Mouse (Mus musculus): Measurements from ENCODE around the gene Usp50. TPM values are rescaled to one million over a fixed set of nuclear protein-coding genes. Genes with fewer than 3 reads are reported as not detected.

Usp50 gene
- polyA plus RNA-seq, 1 experiment from 2014 or later = 3.8 TPM

DNA sequence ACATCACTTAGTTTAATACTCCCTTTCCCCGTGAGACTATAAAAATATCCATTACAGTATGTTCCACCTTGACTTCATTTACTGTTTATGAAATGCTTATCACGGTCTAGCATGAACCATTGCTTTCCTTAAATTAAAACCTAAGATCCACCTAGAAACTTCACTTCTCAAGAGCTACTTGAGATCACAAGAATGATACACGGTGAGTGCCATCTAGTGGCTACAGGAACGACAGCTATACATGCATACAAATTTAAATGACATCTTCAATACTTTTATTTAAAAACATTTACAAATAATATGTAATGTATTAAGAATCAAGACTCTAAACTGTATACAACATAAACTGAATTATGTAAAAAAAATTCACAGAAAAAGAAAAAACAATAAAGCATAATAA lies 119.8 kb downstream of the Usp50 start:
- no peak for DNase-seq (ENCODE audit: low spot score)
- Histone ChIP-seq H3K4me1 (replicated peaks; ENCODE audit: control insufficient read depth, insufficient read depth, low read length) (no peaks in the 10 kb centered on the region), H3K4me3 (ENCODE audit: low read depth, low read length) (no peak overlapping the region), H3K4me2 (no peak overlapping the region), H3K27me3 (replicated peaks; ENCODE audit: control insufficient read depth, insufficient read depth, low read length) (no peaks in the 10 kb centered on the region), H3K27ac (ENCODE audit: low read depth, low read length) (no peak overlapping the region), H3K9me3 (ENCODE audit: control insufficient read depth, low read length) (no peaks in the 10 kb centered on the region), H3K9ac (ENCODE audit: low read depth, low read length) (no peak overlapping the region), H3K36me3 (ENCODE audit: control insufficient read depth, insufficient read depth, low read length) (no peaks in the 10 kb centered on the region)
- no peak for ATAC-seq (replicated peaks; ENCODE audit: low FRiP score)
- 51% methylated on average over 4 of the region's 4 CpGs for WGBS

Other genes with a start within 250 kb of the Usp50 start
- gene Slc27a2, start 231.1 kb downstream of the Usp50 start, polyA plus RNA-seq (2014; fragmentation: Nextera tagmentation; extraction: Ambion mirVana) = 39.0 and 39.6 TPM in 2 replicates
- gene Hdc, start 164.2 kb downstream of the Usp50 start, polyA plus RNA-seq (2014; fragmentation: Nextera tagmentation; extraction: Ambion mirVana) = 7.4 and 9.4 TPM in 2 replicates
- 41.0 and 46.4 TPM in 2 replicates for gene Gabpb1, start 107.1 kb downstream of the Usp50 start, polyA plus RNA-seq (2014; fragmentation: Nextera tagmentation; extraction: Ambion mirVana)
- gene Usp8, start 76.1 kb downstream of the Usp50 start, polyA plus RNA-seq (2014; fragmentation: Nextera tagmentation; extraction: Ambion mirVana) = 38.3 and 42.4 TPM in 2 replicates
- 39.1 and 39.4 TPM in 2 replicates for gene Trpm7, start 92.8 kb upstream of the Usp50 start, polyA plus RNA-seq (2014; fragmentation: Nextera tagmentation; extraction: Ambion mirVana)
- gene Sppl2a, start 149.8 kb upstream of the Usp50 start, polyA plus RNA-seq (2014; fragmentation: Nextera tagmentation; extraction: Ambion mirVana) = 33.1 and 37.9 TPM in 2 replicates
- 13.3 and 13.9 TPM in 2 replicates for gene Ap4e1, start 225.2 kb upstream of the Usp50 start, polyA plus RNA-seq (2014; fragmentation: Nextera tagmentation; extraction: Ambion mirVana)